Mouse (Mus musculus) brain, adult 2 months (tissue): ENCODE measurements around the gene Rap1b.
A peak's percentile ranks its signal among the peaks of the same experiment; 100 is the strongest.
"Not testable (repeated sequence)": the region's sequence is repeated elsewhere in the genome, so short reads cannot be mapped to it uniquely, and the experiment has no call there.

Experiments
- DNase-seq: peaks from one replicate; pipeline ENCODE4 v3.0.0; 2011; ENCODE audit warnings: low read depth, low spot score

Rap1b gene

DNA sequence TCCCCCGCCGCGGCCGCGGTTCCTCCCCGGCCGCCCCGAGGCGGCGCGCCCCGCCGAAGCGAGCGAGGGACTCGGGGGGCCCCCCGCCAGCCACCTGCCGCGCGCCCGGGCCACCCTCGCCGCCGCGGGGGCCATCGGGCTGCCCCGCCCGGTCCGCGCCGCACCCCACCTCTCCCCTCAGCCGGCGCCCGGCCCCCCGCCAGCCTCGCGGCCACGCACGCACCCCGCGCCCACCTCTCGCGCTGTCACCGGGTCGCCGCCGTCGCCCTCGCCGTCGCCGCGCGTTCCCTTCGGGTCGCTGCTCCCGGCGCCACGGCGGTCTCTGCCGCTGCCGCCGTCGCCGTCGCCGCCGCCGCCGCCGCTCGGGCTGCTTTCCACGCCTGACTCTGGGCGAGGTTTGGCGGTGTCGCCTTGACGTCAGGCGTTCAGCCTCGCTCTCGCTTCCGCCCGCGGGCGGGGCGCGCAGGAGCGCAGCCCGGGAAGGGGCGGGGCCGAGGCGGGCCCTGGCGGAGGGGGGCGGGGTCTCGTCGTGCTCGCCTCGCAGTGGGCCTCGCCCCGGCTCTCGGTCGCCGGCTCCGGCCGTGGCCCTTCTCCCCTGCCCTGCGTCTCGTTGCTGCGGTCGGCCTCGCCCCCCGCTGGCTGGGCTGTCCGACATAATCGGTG is at the start of gene Rap1b:
TSS of gene Rap1b (minus strand) at position 439 of the 663 bp plus-strand sequence.
- DNase-seq = peak; percentile 96

DNA sequence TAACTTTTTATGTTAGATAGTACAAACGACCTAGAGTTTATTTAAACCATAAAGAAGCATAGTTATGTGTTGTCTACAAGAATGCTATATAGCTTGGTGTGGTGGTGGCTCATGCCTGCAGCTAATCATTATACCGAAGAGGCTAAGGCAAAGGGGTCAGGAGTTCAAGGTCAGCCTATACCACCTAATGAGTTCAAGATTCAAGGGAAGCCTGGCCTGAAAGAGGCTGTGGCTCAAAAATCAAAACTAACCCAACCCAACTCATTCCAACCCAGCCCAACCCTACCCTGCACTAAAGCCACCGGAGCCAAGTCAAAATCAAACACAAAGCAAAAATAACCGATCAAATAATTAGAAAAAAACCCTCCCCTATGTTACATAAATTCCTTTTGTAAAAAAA is 49.4 kb upstream of the Rap1b start:
- DNase-seq = no peak

DNA sequence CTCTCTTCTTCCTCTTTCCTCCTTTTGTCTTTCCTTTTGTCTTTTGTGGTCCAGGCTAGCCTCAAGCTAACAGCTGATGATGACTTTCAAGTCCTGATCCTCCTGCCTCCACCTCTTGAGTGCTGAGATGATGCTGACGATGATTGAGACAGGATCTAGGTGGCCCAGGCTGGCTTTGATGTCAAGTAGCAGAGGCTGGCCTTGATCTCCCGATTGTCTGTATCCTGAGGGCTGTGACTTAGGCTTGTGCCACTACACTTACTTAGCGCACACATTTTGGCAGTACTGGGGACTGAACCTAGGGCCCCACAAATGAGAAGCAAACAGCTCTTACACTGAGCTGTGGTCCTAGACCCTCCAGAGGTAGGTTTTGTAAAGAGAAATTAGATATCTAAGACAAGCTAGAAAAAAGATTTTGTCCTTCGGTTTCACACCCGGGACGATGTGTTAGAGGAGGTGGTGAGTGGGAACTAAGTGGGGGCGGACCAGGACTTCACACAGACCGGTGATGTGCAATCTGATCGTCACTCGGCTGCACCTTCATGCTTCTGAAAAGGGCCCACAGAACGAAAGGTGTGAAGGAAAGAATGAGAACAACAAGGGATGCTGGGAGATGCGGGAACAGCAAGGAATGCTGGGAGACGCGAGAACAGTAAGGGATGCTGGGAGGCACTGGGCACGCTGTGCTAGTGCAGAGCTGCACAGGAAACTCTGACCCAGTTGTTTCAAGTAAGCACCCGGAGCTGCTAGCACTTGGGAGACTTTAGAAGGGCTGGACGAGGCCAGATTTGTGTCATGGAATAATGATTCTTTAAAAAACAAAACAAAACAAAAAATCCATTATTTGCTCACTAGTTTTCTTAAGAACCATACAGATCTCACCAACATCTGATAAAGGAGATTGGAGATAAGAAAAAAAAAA is 48.5 kb upstream of the Rap1b start:
- DNase-seq = no peak

DNA sequence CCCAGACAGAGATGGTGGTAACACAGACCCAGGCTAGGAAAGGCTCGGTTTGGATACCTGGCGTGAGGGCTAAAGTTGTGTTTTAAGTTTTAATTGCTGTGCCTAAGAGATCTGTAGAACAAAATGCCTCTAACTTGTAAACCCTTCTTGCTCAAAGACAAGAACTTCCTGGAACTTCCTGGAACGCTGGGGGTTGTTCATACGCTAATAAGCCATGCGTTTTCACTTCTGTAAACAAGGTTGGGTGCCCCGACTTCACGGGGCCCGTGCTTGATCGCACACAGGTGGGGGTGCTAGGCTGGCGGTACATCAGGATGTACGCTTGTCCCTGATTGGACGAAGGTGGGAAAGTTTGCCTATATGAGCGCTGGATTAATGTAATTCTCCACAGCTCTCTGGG is 47.3 kb upstream of the Rap1b start:
- DNase-seq = not testable (repeated sequence)

DNA sequence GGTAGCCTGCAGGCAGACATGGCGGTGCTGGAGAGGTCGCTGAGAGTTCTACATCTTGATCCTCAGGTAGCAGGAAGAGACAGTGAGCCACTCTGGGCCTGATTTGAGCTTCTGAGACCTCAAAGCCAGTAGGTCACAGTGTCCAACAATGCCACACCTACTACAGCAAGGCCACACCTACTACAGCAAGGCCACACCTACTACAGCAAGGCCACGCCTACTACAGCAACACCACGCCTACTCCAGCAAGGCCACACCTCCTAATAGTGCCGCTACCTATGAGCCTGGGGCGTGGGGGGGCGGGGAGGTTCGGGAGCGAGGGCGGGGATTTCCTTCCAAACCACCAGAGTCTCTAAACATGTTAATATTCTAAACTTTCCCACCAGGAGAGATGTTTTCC is 45.5 kb upstream of the Rap1b start:
- no peak for DNase-seq

- DNase-seq = no peak
These were observed 43.0 kb upstream of the Rap1b start for GRCm38 (mm10) chr10:117888822-117889221.

GRCm38 (mm10) chr10:117885358-117885757 is 39.5 kb upstream of the Rap1b start:
- DNase-seq = no peak

DNA sequence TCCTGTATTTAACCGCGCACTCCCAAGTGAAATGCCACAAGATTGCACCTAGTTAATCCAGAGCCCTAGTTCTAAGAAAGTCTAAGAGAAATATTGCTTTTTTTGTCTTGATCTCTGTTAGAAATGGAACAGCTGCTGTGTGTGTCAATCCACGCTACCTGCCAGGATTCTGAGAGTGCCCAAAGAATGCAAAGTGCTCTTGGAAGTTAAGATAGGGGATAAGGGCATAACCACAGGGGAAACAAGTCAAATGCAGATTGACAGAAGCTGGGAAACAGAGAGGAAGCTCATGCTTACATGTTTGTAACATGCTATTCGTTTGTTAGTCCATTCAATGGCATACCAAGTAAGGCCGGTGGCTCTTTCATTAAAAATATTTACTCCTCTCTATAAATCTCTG is 38.9 kb upstream of the Rap1b start:
- no peak for DNase-seq

DNA sequence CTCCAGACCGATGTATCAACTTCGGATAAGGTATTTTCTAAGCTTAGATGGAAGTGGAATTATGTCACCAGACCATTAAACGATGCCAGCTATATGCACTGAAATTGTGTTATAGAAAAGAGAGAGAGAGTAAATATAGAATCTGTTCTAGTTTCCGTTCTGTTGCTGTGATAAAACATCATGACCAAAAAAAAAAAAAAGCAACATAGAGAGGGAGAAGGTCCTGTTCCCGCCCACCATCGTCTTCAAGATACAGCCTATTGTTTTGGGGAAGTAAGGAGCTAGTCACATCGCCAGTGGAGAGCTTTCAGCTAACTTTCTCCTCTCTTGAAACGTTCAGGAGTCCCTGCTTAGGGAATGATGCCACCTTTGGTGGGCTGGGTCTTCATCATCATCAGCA is 37.6 kb upstream of the Rap1b start:
- no peak for DNase-seq

DNA sequence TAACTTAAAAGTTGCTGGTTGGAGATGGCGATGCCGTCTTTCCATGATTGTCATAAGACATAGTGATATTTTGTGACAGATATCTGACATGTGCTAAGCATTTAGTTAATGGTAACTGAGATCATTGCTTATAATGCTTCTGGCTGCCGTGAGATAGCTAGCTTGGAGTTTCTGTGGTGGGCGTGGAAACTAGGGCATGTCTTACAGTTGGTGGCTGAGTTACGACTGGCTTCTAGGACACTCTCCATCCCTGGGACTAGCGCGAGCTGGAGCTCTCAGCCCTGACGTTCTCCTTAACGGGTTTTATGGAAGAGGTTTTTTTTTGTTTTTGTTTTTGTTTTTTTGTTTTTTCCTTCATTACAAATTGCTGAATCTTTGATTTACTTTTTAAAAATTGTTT is 32.8 kb upstream of the Rap1b start:
- peak; percentile 55 for DNase-seq

DNA sequence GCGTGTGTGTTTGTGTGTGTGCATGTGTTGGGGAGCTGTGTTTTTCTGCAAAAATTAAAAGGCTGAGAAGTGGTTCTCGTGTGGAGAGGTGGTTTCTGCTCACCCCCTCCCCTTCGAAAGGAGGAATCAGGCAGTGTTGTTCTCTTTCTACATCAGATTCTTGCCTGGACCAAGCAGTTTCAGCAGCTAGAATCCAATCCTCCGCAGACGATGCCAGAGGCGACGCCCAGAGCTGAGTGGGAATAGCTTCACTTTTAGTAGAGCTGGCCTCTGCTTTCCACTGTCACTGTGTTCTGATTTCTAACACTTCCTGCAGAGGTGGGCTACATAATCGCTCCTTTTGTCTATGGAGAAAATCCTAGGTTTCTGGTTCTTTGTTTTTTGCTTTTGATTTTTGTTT is 31.0 kb upstream of the Rap1b start:
- DNase-seq = peak; percentile 44

- DNase-seq = no peak
These were observed 30.6 kb upstream of the Rap1b start for GRCm38 (mm10) chr10:117876400-117876799.

- DNase-seq = peak; percentile 82
These were observed 29.1 kb upstream of the Rap1b start for GRCm38 (mm10) chr10:117874936-117875335.

GRCm38 (mm10) chr10:117873952-117874351 is 28.1 kb upstream of the Rap1b start:
- no peak for DNase-seq

DNA sequence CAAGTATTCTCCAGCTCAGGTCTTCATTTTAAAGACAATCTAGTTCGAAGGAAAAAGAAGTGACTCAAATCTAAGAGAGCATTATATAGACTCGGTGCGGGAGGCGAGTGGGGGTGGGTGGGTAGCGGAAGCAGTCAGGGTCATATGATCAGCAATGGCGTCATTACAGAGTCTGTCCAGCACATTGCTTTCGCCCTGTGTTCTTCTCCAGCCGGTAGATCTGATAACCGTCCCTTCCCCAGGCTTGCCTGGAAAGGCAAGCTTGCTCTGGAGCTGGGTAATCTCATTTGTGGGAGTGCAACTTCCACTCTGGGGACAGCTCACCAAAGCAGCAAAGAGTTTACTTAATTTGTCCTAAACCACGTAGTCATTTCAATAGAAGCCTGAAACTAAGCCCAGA is 26.6 kb upstream of the Rap1b start:
- no peak for DNase-seq

DNA sequence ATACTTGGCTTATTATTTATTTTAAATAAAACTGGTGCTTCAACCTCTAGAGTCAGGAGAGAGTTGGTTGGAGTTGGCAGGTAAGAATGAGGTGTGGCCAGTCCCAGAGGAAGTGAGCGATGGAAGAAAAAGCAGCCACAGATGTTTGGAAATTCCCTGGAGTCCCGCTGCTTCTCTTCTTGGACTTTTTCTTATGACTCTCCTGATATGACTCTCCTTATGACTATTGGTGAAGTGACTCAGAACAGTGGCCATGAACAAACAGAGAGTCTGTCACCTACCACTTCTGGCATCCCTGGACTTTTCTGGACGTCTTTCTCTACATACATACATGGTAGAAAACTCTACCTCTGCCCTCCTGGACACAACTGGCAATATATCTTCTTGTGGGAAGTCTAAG is 21.5 kb upstream of the Rap1b start:
- no peak for DNase-seq

DNA sequence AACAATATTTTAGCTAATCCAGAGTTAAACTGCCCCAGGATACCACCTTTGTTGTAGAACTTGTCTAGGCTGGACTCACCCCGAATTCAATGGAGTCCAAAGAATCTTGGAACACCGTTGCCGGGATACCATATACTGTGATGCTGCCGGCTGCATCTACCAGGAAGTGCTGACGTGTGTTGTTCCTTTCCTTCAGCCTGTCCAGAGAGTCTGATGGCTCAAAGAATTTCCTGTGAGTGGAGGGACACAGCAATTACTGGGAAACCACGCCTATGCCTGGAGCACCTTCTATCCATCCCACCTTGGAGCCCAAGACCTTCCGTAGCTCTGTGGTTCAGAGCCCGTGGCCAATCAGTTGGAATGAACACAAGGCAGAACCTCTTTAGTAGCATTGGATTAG is 20.8 kb upstream of the Rap1b start:
- DNase-seq = no peak

DNA sequence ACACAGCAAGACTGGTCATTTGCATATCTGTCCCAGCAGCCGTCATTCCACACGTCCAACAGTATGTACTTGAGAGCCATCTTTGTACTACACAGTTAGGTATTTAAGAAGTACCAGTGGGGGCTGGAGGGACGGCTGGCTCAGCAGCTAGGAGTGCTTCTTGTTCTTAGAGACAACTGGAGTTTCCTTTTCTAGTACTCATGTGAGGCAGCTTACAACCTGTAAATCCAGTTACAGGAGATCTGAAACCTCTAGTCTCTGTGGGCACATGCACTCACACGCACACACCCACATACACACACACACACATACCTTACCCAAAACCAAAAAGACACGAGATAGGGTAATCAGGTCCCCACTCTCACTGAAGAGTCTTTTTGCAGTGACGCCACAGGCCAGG is 18.9 kb upstream of the Rap1b start:
- DNase-seq = no peak

GRCm38 (mm10) chr10:117864251-117864650 is 18.4 kb upstream of the Rap1b start:
- DNase-seq = no peak

- DNase-seq = no peak
These were observed 16.3 kb upstream of the Rap1b start for GRCm38 (mm10) chr10:117862014-117862580.

DNA sequence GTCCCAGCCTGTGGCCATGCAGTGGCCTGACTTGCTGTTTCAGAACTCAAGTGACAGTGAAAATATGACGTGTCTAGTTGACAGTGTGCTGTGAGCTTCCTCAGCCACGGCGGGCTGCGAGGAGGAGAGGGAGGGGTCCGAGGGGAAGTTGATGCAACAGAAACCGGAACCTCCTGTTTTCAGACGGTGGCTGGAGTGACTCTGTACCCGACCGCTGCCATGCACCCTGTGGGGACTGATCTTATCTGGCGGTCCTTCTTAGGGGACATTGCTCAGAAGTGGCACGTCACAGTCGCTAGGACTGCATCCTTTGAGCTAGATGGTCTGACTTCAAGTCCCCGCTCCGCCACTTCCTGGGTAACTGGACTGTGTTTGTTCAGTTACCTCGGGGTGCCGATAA is 15.1 kb upstream of the Rap1b start:
- DNase-seq = no peak

DNA sequence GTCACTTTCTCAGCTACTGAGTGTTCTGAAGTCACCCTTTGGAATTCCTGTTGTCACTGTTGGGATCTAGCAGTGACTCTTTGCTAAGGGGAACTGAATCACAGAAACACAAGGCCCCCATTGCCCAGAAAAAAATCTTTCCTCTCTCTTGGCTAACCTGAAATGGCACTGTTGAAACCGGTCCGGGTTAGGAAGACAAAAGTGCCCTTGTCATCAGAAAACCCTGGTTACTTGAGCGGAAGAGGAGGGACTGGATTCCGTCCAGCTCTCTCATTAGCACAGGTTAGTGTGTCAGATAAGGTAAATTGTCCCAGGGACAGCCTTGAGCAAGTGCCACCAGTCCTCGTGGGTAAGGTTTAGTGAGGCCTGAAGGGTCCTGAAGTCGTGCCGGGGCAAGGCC is 14.5 kb upstream of the Rap1b start:
- DNase-seq = no peak

- DNase-seq = no peak
These were observed 14.0 kb upstream of the Rap1b start for GRCm38 (mm10) chr10:117859800-117860199.
